Mouse (Mus musculus) mouse embryonic stem cell (cell line): ENCODE data around the gene Syne3.

Experiments used
- in situ Hi-C, 2 experiments: fragments of 300-500 bp; cut with MboI; formaldehyde crosslinking; loops; 1 replicate in 1 of 2; 3 replicates in 1 of 2; pipeline ENCODE4 v1.14.3; 2019 to 2020; ENCODE audit warnings: low sequenced_read_pairs in 2 of 2, low pct_unique_long_range_greater_than_20kb in 1 of 2, mixed read lengths in 1 of 2; ENCODE audit not compliant: unreplicated experiment in 1 of 2

Gene Syne3

GRCm38 (mm10) chr12:105009370-105010212, at the start of gene Syne3:
Gene Syne3, minus strand, starts transcription at chr12:105009809.
- in situ Hi-C loops, result no loop called here

GRCm38 (mm10) chr12:105055308-105055707, 45.7 kb upstream of the Syne3 start:
- in situ Hi-C loops, result no loop called here

- in situ Hi-C loops, result no loop called here
These were observed 44.4 kb upstream of the Syne3 start for GRCm38 (mm10) chr12:105054041-105054440.

GRCm38 (mm10) chr12:105050898-105051297, 41.3 kb upstream of the Syne3 start:
- in situ Hi-C loops, result no loop called here

- in situ Hi-C loops, result loop anchor here in 1 of 2 experiments (25.0 kb wide), 1 partner anchor 387 kb away; no protein-coding TSS in a partner anchor
These were observed 40.2 kb upstream of the Syne3 start for GRCm38 (mm10) chr12:105049813-105050212.

- in situ Hi-C loops, result loop anchor here in 1 of 2 experiments (25.0 kb wide), 1 partner anchor 389 kb away; no protein-coding TSS in a partner anchor
These were observed 38.8 kb upstream of the Syne3 start for GRCm38 (mm10) chr12:105048301-105048863.

GRCm38 (mm10) chr12:105044775-105045174, 35.2 kb upstream of the Syne3 start:
- in situ Hi-C loops, result loop anchor here in 1 of 2 experiments (5.0 to 25.0 kb wide), 2 partner anchors 83 to 393 kb away; no protein-coding TSS in a partner anchor

- in situ Hi-C loops, result loop anchor here in 1 of 2 experiments (5.0 to 25.0 kb wide), 2 partner anchors 84 to 394 kb away; no protein-coding TSS in a partner anchor
These were observed 33.5 kb upstream of the Syne3 start for GRCm38 (mm10) chr12:105043081-105043480.

- in situ Hi-C loops, result loop anchor here in 1 of 2 experiments (5.0 to 25.0 kb wide), 2 partner anchors 86 to 396 kb away; no protein-coding TSS in a partner anchor
These were observed 31.3 kb upstream of the Syne3 start for GRCm38 (mm10) chr12:105040950-105041349.

GRCm38 (mm10) chr12:105039578-105040289, 30.1 kb upstream of the Syne3 start:
- in situ Hi-C loops, result loop anchor here in 1 of 2 experiments (5.0 to 25.0 kb wide), 2 partner anchors 88 to 398 kb away; no protein-coding TSS in a partner anchor

- in situ Hi-C loops, result loop anchor here in 1 of 2 experiments (25.0 kb wide), 1 partner anchor 398 kb away; no protein-coding TSS in a partner anchor
These were observed 29.3 kb upstream of the Syne3 start for GRCm38 (mm10) chr12:105038918-105039317.

- in situ Hi-C loops, result loop anchor here in 1 of 2 experiments (25.0 kb wide), 1 partner anchor 399 kb away; no protein-coding TSS in a partner anchor
These were observed 28.6 kb upstream of the Syne3 start for GRCm38 (mm10) chr12:105038211-105038610.

- in situ Hi-C loops, result loop anchor here in 1 of 2 experiments (25.0 kb wide), 1 partner anchor 403 kb away; no protein-coding TSS in a partner anchor
These were observed 24.6 kb upstream of the Syne3 start for GRCm38 (mm10) chr12:105034130-105034769.

- in situ Hi-C loops, result loop anchor here in 1 of 2 experiments (25.0 kb wide), 1 partner anchor 404 kb away; no protein-coding TSS in a partner anchor
These were observed 23.5 kb upstream of the Syne3 start for GRCm38 (mm10) chr12:105032832-105033775.

- in situ Hi-C loops, result loop anchor here in 1 of 2 experiments (25.0 kb wide), 1 partner anchor 405 kb away; no protein-coding TSS in a partner anchor
These were observed 22.7 kb upstream of the Syne3 start, which contains the start of gene Glrx5 for GRCm38 (mm10) chr12:105032147-105032831. Gene Glrx5, plus strand, starts transcription at chr12:105032688.
